Mouse (Mus musculus): ENCODE measurements around the gene Cdk5r1. TPM values are rescaled to one million over a fixed set of nuclear protein-coding genes. Genes with fewer than 3 reads are reported as not detected.

The Cdk5r1 gene
- total and polyA plus RNA-seq, 3 experiments, result 0.65 to 1.5 TPM; not detected in 1

- no peak for ATAC-seq (ENCODE audit: extremely low read depth, insufficient number of reproducible peaks, low FRiP score, poor library complexity, severe bottlenecking)
- H3K4me1 ChIP-seq (ENCODE audit: insufficient read depth, low read depth, low read length), result no peaks in the 10 kb centered on the region
- DNase-seq (ENCODE audit: low spot score), result no peak
Measured at GRCm38 (mm10) chr11:80497225-80497919, 20.5 kb downstream of the Cdk5r1 start.

GRCm38 (mm10) chr11:80498328-80499070, 21.7 kb downstream of the Cdk5r1 start:
- TF ChIP-seq POLR2AphosphoS5 (IDR thresholded peaks at IDR 0.05; ENCODE audit: insufficient replicate concordance, low read depth, low read length), result no peak
- TF ChIP-seq TAL1 (conservative IDR thresholded peaks at IDR 0.05; ENCODE audit: low read depth, low read length), result no peak
- no peak for TF ChIP-seq CTCF (IDR thresholded peaks at IDR 0.05; ENCODE audit: low read depth, low read length)
- no peak for TF ChIP-seq GATA1 (IDR thresholded peaks at IDR 0.05; ENCODE audit: borderline replicate concordance, low read length)
- no peak for TF ChIP-seq GATA2 (IDR thresholded peaks at IDR 0.05; ENCODE audit: borderline replicate concordance, low read depth, low read length)
- no peaks in the 10 kb centered on the region for H3K4me1 ChIP-seq (ENCODE audit: insufficient read depth, low read depth, low read length)
- ATAC-seq (ENCODE audit: extremely low read depth, insufficient number of reproducible peaks, low FRiP score, poor library complexity, severe bottlenecking), result no peak

More at GRCm38 (mm10) chr11:80497225-80497919, 20.5 kb downstream of the Cdk5r1 start:
- no peak overlapping the region for H3K4me3 ChIP-seq (ENCODE audit: low read depth, low read length)
- no peak for TF ChIP-seq GATA1 (IDR thresholded peaks at IDR 0.05; ENCODE audit: borderline replicate concordance, low read length)
- TF ChIP-seq GATA2 (IDR thresholded peaks at IDR 0.05; ENCODE audit: borderline replicate concordance, low read depth, low read length), result no peak
- no peak for TF ChIP-seq TAL1 (conservative IDR thresholded peaks at IDR 0.05; ENCODE audit: low read depth, low read length)
- TF ChIP-seq POLR2AphosphoS5 (IDR thresholded peaks at IDR 0.05; ENCODE audit: insufficient replicate concordance, low read depth, low read length), result no peak
- no peak for TF ChIP-seq CTCF (IDR thresholded peaks at IDR 0.05; ENCODE audit: low read depth, low read length)
- no peaks in the 10 kb centered on the region for H3K9me3 ChIP-seq (replicated peaks)
- H3K36me3 ChIP-seq (replicated peaks), result no peaks in the 10 kb centered on the region
- H3K27me3 ChIP-seq (ENCODE audit: insufficient read depth, low read length), result 0 out of 2 replicates have a peak, but pooled peaks cover 12% of the 10 kb centered on the region

GRCm38 (mm10) chr11:80499550-80499952, 22.7 kb downstream of the Cdk5r1 start:
- no peak overlapping the region for H3K4me3 ChIP-seq (ENCODE audit: low read depth, low read length)
- H3K27me3 ChIP-seq (ENCODE audit: insufficient read depth, low read length), result peaks cover 8% of the 10 kb centered on the region; the same call in 1 of the 2 replicates
- no peaks in the 10 kb centered on the region for H3K9me3 ChIP-seq (replicated peaks)
- ATAC-seq (ENCODE audit: extremely low read depth, insufficient number of reproducible peaks, low FRiP score, poor library complexity, severe bottlenecking) (no peak), DNase-seq (ENCODE audit: low spot score) (no peak)
- TF ChIP-seq POLR2AphosphoS5 (IDR thresholded peaks at IDR 0.05; ENCODE audit: insufficient replicate concordance, low read depth, low read length) (no peak), CTCF (IDR thresholded peaks at IDR 0.05; ENCODE audit: low read depth, low read length) (no peak), TAL1 (conservative IDR thresholded peaks at IDR 0.05; ENCODE audit: low read depth, low read length) (no peak), GATA2 (IDR thresholded peaks at IDR 0.05; ENCODE audit: borderline replicate concordance, low read depth, low read length) (no peak), GATA1 (IDR thresholded peaks at IDR 0.05; ENCODE audit: borderline replicate concordance, low read length) (no peak)
- no peaks in the 10 kb centered on the region for H3K36me3 ChIP-seq (replicated peaks)
- H3K4me1 ChIP-seq (ENCODE audit: insufficient read depth, low read depth, low read length), result no peaks in the 10 kb centered on the region

More at GRCm38 (mm10) chr11:80498328-80499070, 21.7 kb downstream of the Cdk5r1 start:
- Histone ChIP-seq H3K4me3 (ENCODE audit: low read depth, low read length) (no peak overlapping the region), H3K9me3 (replicated peaks) (no peaks in the 10 kb centered on the region), H3K36me3 (replicated peaks) (no peaks in the 10 kb centered on the region), H3K27me3 (ENCODE audit: insufficient read depth, low read length) (0 out of 2 replicates have a peak, but pooled peaks cover 10% of the 10 kb centered on the region)
- no peak for DNase-seq (ENCODE audit: low spot score)

- H3K9me3 ChIP-seq (replicated peaks), result no peaks in the 10 kb centered on the region
- no peaks in the 10 kb centered on the region for H3K36me3 ChIP-seq (replicated peaks)
- ATAC-seq (ENCODE audit: extremely low read depth, insufficient number of reproducible peaks, low FRiP score, poor library complexity, severe bottlenecking) (no peak), DNase-seq (ENCODE audit: low spot score) (no peak)
- H3K27me3 ChIP-seq (ENCODE audit: insufficient read depth, low read length), result peaks cover 3% of the 10 kb centered on the region; the same call in 1 of the 2 replicates
- TF ChIP-seq GATA2 (IDR thresholded peaks at IDR 0.05; ENCODE audit: borderline replicate concordance, low read depth, low read length) (no peak), CTCF (IDR thresholded peaks at IDR 0.05; ENCODE audit: low read depth, low read length) (no peak)
- no peak overlapping the region for H3K4me3 ChIP-seq (ENCODE audit: low read depth, low read length)
- no peaks in the 10 kb centered on the region for H3K4me1 ChIP-seq (ENCODE audit: insufficient read depth, low read depth, low read length)
Measured at GRCm38 (mm10) chr11:80503281-80503680, 26.5 kb downstream of the Cdk5r1 start.

- Histone ChIP-seq H3K9me3 (replicated peaks) (no peaks in the 10 kb centered on the region), H3K4me3 (ENCODE audit: low read depth, low read length) (no peak overlapping the region), H3K27me3 (ENCODE audit: insufficient read depth, low read length) (peaks cover 3% of the 10 kb centered on the region; the same call in 1 of the 2 replicates), H3K4me1 (ENCODE audit: insufficient read depth, low read depth, low read length) (no peaks in the 10 kb centered on the region), H3K36me3 (replicated peaks) (no peaks in the 10 kb centered on the region)
- ATAC-seq (ENCODE audit: extremely low read depth, insufficient number of reproducible peaks, low FRiP score, poor library complexity, severe bottlenecking) (no peak), DNase-seq (ENCODE audit: low spot score) (no peak)
- TF ChIP-seq GATA1 (IDR thresholded peaks at IDR 0.05; ENCODE audit: borderline replicate concordance, low read length), result no peak
- TF ChIP-seq TAL1 (conservative IDR thresholded peaks at IDR 0.05; ENCODE audit: low read depth, low read length), result no peak
Measured at GRCm38 (mm10) chr11:80503726-80504452, 27.1 kb downstream of the Cdk5r1 start.

All from G1E (cell line).